Mouse (Mus musculus): ENCODE measurements at regions not wholly inside any gene's neighbourhood (a gene's known extent, or its start where the extent isn't known, plus 50 kb on each side); places are given as distances from the start of the nearest gene placed in this dataset.

GRCm38 (mm10) chr10:9002261-9002660 is 116.4 kb upstream of the Sash1 start:
- Histone ChIP-seq H3K4me1 (ENCODE audit: control insufficient read depth, insufficient read depth, low read length) (no peaks in the 10 kb centered on the region), H3K4me2 (ENCODE audit: low read depth, low read length) (no peak overlapping the region), H3K9me3 (ENCODE audit: control insufficient read depth, low read length) (no peaks in the 10 kb centered on the region), H3K4me3 (ENCODE audit: low read depth, low read length) (no peak overlapping the region), H3K27ac (ENCODE audit: low read depth, low read length) (no peak overlapping the region), H3K36me3 (ENCODE audit: control insufficient read depth, insufficient read depth, low read length) (no peaks in the 10 kb centered on the region), H3K9ac (replicated peaks; ENCODE audit: low read depth, low read length) (no peak overlapping the region), H3K27me3 (ENCODE audit: control insufficient read depth, insufficient read depth, low read length) (no peaks in the 10 kb centered on the region)
- 67% methylated on average over 5 of the region's 5 CpGs for WGBS
- no peak for ATAC-seq (ENCODE audit: low read depth)

GRCm38 (mm10) chr10:8998758-8999398 is 113.0 kb upstream of the Sash1 start:
- WGBS = 43% methylated on average over 5 of the region's 5 CpGs
- H3K4me2 ChIP-seq (ENCODE audit: low read depth, low read length) = no peak overlapping the region
- no peaks in the 10 kb centered on the region for H3K36me3 ChIP-seq (ENCODE audit: control insufficient read depth, insufficient read depth, low read length)
- no peak for ATAC-seq (ENCODE audit: low read depth)
- H3K9me3 ChIP-seq (ENCODE audit: control insufficient read depth, low read length) = no peaks in the 10 kb centered on the region
- H3K4me3 ChIP-seq (ENCODE audit: low read depth, low read length) = no peak overlapping the region
- no peak overlapping the region for H3K27ac ChIP-seq (ENCODE audit: low read depth, low read length)
- H3K27me3 ChIP-seq (ENCODE audit: control insufficient read depth, insufficient read depth, low read length) = no peaks in the 10 kb centered on the region
- H3K9ac ChIP-seq (replicated peaks; ENCODE audit: low read depth, low read length) = no peak overlapping the region
- H3K4me1 ChIP-seq (ENCODE audit: control insufficient read depth, insufficient read depth, low read length) = no peaks in the 10 kb centered on the region

GRCm38 (mm10) chr10:8998356-8998755 is 112.5 kb upstream of the Sash1 start:
- Histone ChIP-seq H3K9me3 (ENCODE audit: control insufficient read depth, low read length) (no peaks in the 10 kb centered on the region), H3K36me3 (ENCODE audit: control insufficient read depth, insufficient read depth, low read length) (no peaks in the 10 kb centered on the region), H3K4me3 (ENCODE audit: low read depth, low read length) (no peak overlapping the region), H3K27ac (ENCODE audit: low read depth, low read length) (no peak overlapping the region), H3K9ac (replicated peaks; ENCODE audit: low read depth, low read length) (no peak overlapping the region), H3K27me3 (ENCODE audit: control insufficient read depth, insufficient read depth, low read length) (no peaks in the 10 kb centered on the region), H3K4me2 (ENCODE audit: low read depth, low read length) (no peak overlapping the region), H3K4me1 (ENCODE audit: control insufficient read depth, insufficient read depth, low read length) (no peaks in the 10 kb centered on the region)
- no peak for ATAC-seq (ENCODE audit: low read depth)
- WGBS = 87% methylated on average over 2 of the region's 2 CpGs

- ATAC-seq (ENCODE audit: low read depth) = no peak
- no peaks in the 10 kb centered on the region for H3K4me1 ChIP-seq (ENCODE audit: control insufficient read depth, insufficient read depth, low read length)
- no peak overlapping the region for H3K27ac ChIP-seq (ENCODE audit: low read depth, low read length)
- H3K9ac ChIP-seq (replicated peaks; ENCODE audit: low read depth, low read length) = no peak overlapping the region
- no peaks in the 10 kb centered on the region for H3K9me3 ChIP-seq (ENCODE audit: control insufficient read depth, low read length)
- no peaks in the 10 kb centered on the region for H3K27me3 ChIP-seq (ENCODE audit: control insufficient read depth, insufficient read depth, low read length)
- WGBS = 66% methylated on average over 3 of the region's 3 CpGs
- no peaks in the 10 kb centered on the region for H3K36me3 ChIP-seq (ENCODE audit: control insufficient read depth, insufficient read depth, low read length)
- no peak overlapping the region for H3K4me3 ChIP-seq (ENCODE audit: low read depth, low read length)
- H3K4me2 ChIP-seq (ENCODE audit: low read depth, low read length) = no peak overlapping the region
Observed at GRCm38 (mm10) chr10:8995097-8995496, 109.2 kb upstream of the Sash1 start.

- no peaks in the 10 kb centered on the region for H3K9me3 ChIP-seq (ENCODE audit: control insufficient read depth, low read length)
- no peak for ATAC-seq (ENCODE audit: low read depth)
- no peaks in the 10 kb centered on the region for H3K36me3 ChIP-seq (ENCODE audit: control insufficient read depth, insufficient read depth, low read length)
- no peak overlapping the region for H3K9ac ChIP-seq (replicated peaks; ENCODE audit: low read depth, low read length)
- no peak overlapping the region for H3K4me3 ChIP-seq (ENCODE audit: low read depth, low read length)
- WGBS = 89% methylated on average over 7 of the region's 7 CpGs
- no peaks in the 10 kb centered on the region for H3K27me3 ChIP-seq (ENCODE audit: control insufficient read depth, insufficient read depth, low read length)
- H3K4me1 ChIP-seq (ENCODE audit: control insufficient read depth, insufficient read depth, low read length) = no peaks in the 10 kb centered on the region
- H3K4me2 ChIP-seq (ENCODE audit: low read depth, low read length) = no peak overlapping the region
- H3K27ac ChIP-seq (ENCODE audit: low read depth, low read length) = no peak overlapping the region
Observed at GRCm38 (mm10) chr10:8986339-8986738, 100.5 kb upstream of the Sash1 start.

GRCm38 (mm10) chr10:8983347-8983746 is 97.5 kb upstream of the Sash1 start:
- Histone ChIP-seq H3K27me3 (ENCODE audit: control insufficient read depth, insufficient read depth, low read length) (no peaks in the 10 kb centered on the region), H3K9me3 (ENCODE audit: control insufficient read depth, low read length) (no peaks in the 10 kb centered on the region), H3K4me2 (ENCODE audit: low read depth, low read length) (no peak overlapping the region), H3K4me3 (ENCODE audit: low read depth, low read length) (no peak overlapping the region), H3K27ac (ENCODE audit: low read depth, low read length) (no peak overlapping the region), H3K4me1 (ENCODE audit: control insufficient read depth, insufficient read depth, low read length) (no peaks in the 10 kb centered on the region), H3K36me3 (ENCODE audit: control insufficient read depth, insufficient read depth, low read length) (no peaks in the 10 kb centered on the region), H3K9ac (replicated peaks; ENCODE audit: low read depth, low read length) (no peak overlapping the region)
- no peak for ATAC-seq (ENCODE audit: low read depth)
- 87% methylated on average over 4 of the region's 4 CpGs for WGBS

GRCm38 (mm10) chr10:8980568-8980967 is 94.7 kb upstream of the Sash1 start:
- no peak overlapping the region for H3K4me2 ChIP-seq (ENCODE audit: low read depth, low read length)
- H3K4me3 ChIP-seq (ENCODE audit: low read depth, low read length) = no peak overlapping the region
- WGBS = 90% methylated on average over 1 of the region's 1 CpGs
- no peaks in the 10 kb centered on the region for H3K4me1 ChIP-seq (ENCODE audit: control insufficient read depth, insufficient read depth, low read length)
- no peaks in the 10 kb centered on the region for H3K36me3 ChIP-seq (ENCODE audit: control insufficient read depth, insufficient read depth, low read length)
- H3K9ac ChIP-seq (replicated peaks; ENCODE audit: low read depth, low read length) = no peak overlapping the region
- H3K27me3 ChIP-seq (ENCODE audit: control insufficient read depth, insufficient read depth, low read length) = no peaks in the 10 kb centered on the region
- no peak overlapping the region for H3K27ac ChIP-seq (ENCODE audit: low read depth, low read length)
- H3K9me3 ChIP-seq (ENCODE audit: control insufficient read depth, low read length) = no peaks in the 10 kb centered on the region
- no peak for ATAC-seq (ENCODE audit: low read depth)

- H3K27me3 ChIP-seq (ENCODE audit: control insufficient read depth, insufficient read depth, low read length) = no peaks in the 10 kb centered on the region
- no peak overlapping the region for H3K27ac ChIP-seq (ENCODE audit: low read depth, low read length)
- no peaks in the 10 kb centered on the region for H3K9me3 ChIP-seq (ENCODE audit: control insufficient read depth, low read length)
- H3K4me3 ChIP-seq (ENCODE audit: low read depth, low read length) = no peak overlapping the region
- 88% methylated on average over 3 of the region's 3 CpGs for WGBS
- H3K4me2 ChIP-seq (ENCODE audit: low read depth, low read length) = no peak overlapping the region
- H3K36me3 ChIP-seq (ENCODE audit: control insufficient read depth, insufficient read depth, low read length) = no peaks in the 10 kb centered on the region
- ATAC-seq (ENCODE audit: low read depth) = no peak
- H3K4me1 ChIP-seq (ENCODE audit: control insufficient read depth, insufficient read depth, low read length) = no peaks in the 10 kb centered on the region
- H3K9ac ChIP-seq (replicated peaks; ENCODE audit: low read depth, low read length) = no peak overlapping the region
Observed at GRCm38 (mm10) chr10:8978595-8978994, 92.7 kb upstream of the Sash1 start.

- H3K9ac ChIP-seq (replicated peaks; ENCODE audit: low read depth, low read length) = no peak overlapping the region
- 59% methylated on average over 1 of the region's 1 CpGs for WGBS
Observed at GRCm38 (mm10) chr10:8973934-8974333, 88.1 kb upstream of the Sash1 start.

More at GRCm38 (mm10) chr10:8973934-8974333, 88.1 kb upstream of the Sash1 start:
- H3K4me2 ChIP-seq (ENCODE audit: low read depth, low read length) = no peak overlapping the region
- no peak for ATAC-seq (ENCODE audit: low read depth)
- no peaks in the 10 kb centered on the region for H3K27me3 ChIP-seq (ENCODE audit: control insufficient read depth, insufficient read depth, low read length)
- H3K27ac ChIP-seq (ENCODE audit: low read depth, low read length) = no peak overlapping the region
- no peaks in the 10 kb centered on the region for H3K4me1 ChIP-seq (ENCODE audit: control insufficient read depth, insufficient read depth, low read length)
- no peaks in the 10 kb centered on the region for H3K9me3 ChIP-seq (ENCODE audit: control insufficient read depth, low read length)
- H3K4me3 ChIP-seq (ENCODE audit: low read depth, low read length) = no peak overlapping the region
- no peaks in the 10 kb centered on the region for H3K36me3 ChIP-seq (ENCODE audit: control insufficient read depth, insufficient read depth, low read length)

Data from neural tube, embryonic 14.5 days (tissue).